Mouse (Mus musculus): ENCODE measurements around the gene Hes1. TPM values are rescaled to one million over a fixed set of nuclear protein-coding genes. Genes with fewer than 3 reads are reported as not detected.

The Hes1 gene
- total RNA-seq, 2 experiments from 2014 or later = 20.2 to 21.8 TPM

DNA sequence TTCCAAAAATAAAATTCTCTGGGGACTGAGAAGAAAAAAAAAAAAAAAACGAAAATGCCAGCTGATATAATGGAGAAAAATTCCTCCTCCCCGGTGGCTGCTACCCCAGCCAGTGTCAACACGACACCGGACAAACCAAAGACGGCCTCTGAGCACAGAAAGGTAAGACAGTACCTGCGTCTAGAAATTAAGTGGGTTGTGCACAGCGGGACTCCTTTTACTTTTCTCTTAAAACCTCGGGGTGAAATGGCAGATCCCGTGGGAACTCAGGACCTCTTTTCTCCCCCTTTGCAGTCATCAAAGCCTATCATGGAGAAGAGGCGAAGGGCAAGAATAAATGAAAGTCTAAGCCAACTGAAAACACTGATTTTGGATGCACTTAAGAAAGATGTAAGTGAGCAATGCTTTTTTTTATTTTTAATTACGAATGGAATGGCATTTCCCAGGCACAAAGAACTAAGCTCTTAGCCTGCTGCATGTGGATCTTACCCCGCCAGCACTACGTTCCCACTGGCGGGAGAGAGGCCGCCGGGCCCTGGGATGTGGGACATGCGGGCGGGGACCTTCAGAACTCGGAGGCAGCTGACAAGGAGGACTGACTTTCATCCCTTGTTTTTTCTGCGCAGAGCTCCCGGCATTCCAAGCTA, 1.5 kb downstream of the Hes1 start:
- no peak for TF ChIP-seq CTCF (IDR thresholded peaks at IDR 0.05)
- H3K4me3 ChIP-seq = peak overlapping the region; percentile 79
- peak overlapping the region; percentile 97 for H3K27ac ChIP-seq
- intact Hi-C loops (cut with DNase I) = loop anchor here (1.0 to 10.0 kb wide), 6 partner anchors 80 to 433 kb away; no protein-coding TSS in a partner anchor
- no peak for DNase-seq (ENCODE audit: extremely low spot score in 1 of 2, low spot score in 2 of 2)

DNA sequence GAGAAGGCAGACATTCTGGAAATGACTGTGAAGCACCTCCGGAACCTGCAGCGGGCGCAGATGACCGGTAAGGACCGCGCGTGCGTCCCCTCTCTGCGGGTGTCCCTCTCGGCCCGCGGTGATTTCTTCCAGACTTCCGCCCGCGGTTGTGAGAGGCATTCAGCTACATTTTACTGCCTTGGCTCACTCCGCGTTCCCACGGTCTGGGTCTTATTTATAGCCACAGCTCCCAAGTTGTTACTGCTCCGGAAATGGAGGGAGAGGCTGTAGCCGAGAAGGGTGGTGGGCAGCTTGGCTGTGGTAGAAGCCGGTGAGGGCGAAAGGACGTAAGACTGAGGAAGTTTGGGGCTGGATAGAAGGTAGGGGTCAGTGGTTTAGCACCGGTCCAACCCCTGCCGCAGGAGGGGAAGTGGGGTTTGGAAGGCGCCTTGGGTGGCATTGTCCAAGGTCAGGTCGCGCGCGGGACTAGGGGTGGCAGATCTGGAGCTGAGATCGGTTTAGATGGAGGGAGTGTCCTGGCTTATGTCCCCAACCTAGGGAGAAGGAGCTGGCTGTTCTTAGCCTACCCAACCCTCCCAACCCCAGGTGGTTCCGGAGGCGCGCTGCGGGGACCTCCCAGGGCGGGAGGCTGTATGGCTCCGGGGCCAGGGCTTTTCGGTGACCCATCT, 2.1 kb downstream of the Hes1 start:
- no peak for TF ChIP-seq CTCF (IDR thresholded peaks at IDR 0.05)
- Histone ChIP-seq H3K27ac (peak overlapping the region; percentile 97), H3K4me3 (peak overlapping the region; percentile 79)
- intact Hi-C loops (cut with DNase I) = loop anchor here (1.0 to 10.0 kb wide), 3 partner anchors 249 to 434 kb away; no protein-coding TSS in a partner anchor
- DNase-seq (ENCODE audit: extremely low spot score in 1 of 2, low spot score in 2 of 2) = peak; percentile 50 to 61

DNA sequence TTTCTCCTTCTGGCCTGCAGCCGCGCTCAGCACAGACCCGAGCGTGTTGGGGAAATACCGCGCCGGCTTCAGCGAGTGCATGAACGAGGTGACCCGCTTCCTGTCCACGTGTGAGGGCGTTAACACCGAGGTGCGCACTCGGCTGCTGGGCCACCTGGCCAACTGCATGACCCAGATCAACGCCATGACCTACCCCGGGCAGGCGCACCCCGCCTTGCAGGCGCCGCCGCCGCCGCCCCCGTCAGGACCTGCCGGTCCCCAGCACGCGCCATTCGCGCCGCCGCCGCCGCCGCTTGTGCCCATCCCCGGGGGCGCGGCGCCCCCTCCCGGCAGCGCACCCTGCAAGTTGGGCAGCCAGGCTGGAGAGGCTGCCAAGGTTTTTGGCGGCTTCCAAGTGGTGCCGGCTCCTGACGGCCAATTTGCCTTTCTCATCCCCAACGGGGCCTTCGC, 2.7 kb downstream of the Hes1 start:
- Histone ChIP-seq H3K4me3 (peak overlapping the region; percentile 79), H3K27ac (peak overlapping the region; percentile 97)
- intact Hi-C loops (cut with DNase I) = loop anchor here (1.0 to 10.0 kb wide), 5 partner anchors 250 to 435 kb away; no protein-coding TSS in a partner anchor
- DNase-seq (ENCODE audit: extremely low spot score in 1 of 2, low spot score in 2 of 2) = peak; percentile 88 to 90
- peak; percentile 77 for TF ChIP-seq CTCF (IDR thresholded peaks at IDR 0.05)

GRCm38 (mm10) chr16:30068041-30069020, 4.1 kb downstream of the Hes1 start:
- no peak for TF ChIP-seq CTCF (IDR thresholded peaks at IDR 0.05)
- no peak for DNase-seq (ENCODE audit: extremely low spot score in 1 of 2, low spot score in 2 of 2)
- intact Hi-C loops (cut with DNase I) = loop anchor here (2.0 to 10.0 kb wide), 3 partner anchors 168 to 436 kb away; no protein-coding TSS in a partner anchor
- H3K4me3 ChIP-seq = peak overlapping the region; percentile 79; the same call in 1 of the 2 replicates
- peak overlapping the region; percentile 55 for H3K27ac ChIP-seq

- peak overlapping the region; percentile 91 for H3K27ac ChIP-seq
- peak in 1 of 2 experiments; percentile 15 for DNase-seq (ENCODE audit: extremely low spot score in 1 of 2, low spot score in 2 of 2)
- intact Hi-C loops (cut with DNase I) = loop anchor here (2.0 to 10.0 kb wide), 3 partner anchors 167 to 437 kb away; no protein-coding TSS in a partner anchor
- H3K4me3 ChIP-seq = peak overlapping the region; percentile 44
- no peak for TF ChIP-seq CTCF (IDR thresholded peaks at IDR 0.05)
These were observed 5.4 kb downstream of the Hes1 start for GRCm38 (mm10) chr16:30069580-30069949.

DNA sequence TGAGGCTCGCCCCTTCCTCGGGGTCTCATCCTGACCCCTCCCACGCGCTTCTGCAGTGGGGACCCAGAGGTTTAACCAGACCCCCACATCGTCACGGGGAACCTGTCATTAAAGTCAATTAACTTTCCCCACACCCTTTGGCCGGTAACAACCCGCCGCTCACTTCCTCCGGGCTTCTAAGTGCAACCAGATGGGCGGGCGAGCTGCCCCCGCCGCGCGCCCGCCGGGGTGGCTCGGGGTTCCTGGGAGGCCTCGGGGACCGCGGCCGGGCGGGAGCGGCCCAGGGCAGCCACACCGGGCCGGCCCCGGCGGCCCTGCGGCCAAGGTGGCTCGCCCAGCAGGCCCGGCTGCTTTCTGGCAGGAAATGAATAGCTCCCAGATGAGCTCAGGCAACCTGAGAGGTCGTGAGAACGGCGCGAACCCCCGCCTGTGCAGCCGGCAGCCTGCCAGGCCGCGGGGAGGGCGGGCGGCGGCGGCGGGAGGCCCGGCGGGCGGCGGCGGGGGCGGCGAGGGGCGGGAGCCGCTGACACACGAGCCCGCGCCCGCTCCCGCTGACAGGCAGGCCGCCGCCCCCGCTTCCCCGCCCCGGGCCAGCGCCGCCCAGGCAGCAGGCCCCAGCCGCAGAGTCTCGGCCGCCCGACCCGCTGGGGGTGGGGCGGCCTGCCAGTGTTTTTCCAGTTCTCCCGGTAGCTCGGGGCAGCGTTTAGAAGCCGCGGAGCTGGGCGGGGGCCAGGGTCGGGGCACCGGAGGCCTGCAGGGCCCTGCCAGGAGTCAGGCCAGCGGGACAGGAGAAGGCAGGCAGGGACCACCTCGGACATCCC, 6.0 kb downstream of the Hes1 start:
- H3K27ac ChIP-seq = peak overlapping the region; percentile 91
- DNase-seq (ENCODE audit: extremely low spot score in 1 of 2, low spot score in 2 of 2) = peak; percentile 70 to 76
- peak overlapping the region; percentile 44 for H3K4me3 ChIP-seq
- TF ChIP-seq CTCF (IDR thresholded peaks at IDR 0.05) = no peak
- intact Hi-C loops (cut with DNase I) = loop anchor here (2.0 to 10.0 kb wide), 5 partner anchors 102 to 438 kb away; no protein-coding TSS in a partner anchor

- peak overlapping the region; percentile 44 for H3K4me3 ChIP-seq
- no peak for DNase-seq (ENCODE audit: extremely low spot score in 1 of 2, low spot score in 2 of 2)
- H3K27ac ChIP-seq = peak overlapping the region; percentile 90
- TF ChIP-seq CTCF (IDR thresholded peaks at IDR 0.05) = peak; percentile 11
- intact Hi-C loops (cut with DNase I) = loop anchor here (5.0 kb wide), 2 partner anchors 102 to 237 kb away; no protein-coding TSS in a partner anchor
These were observed 6.6 kb downstream of the Hes1 start for GRCm38 (mm10) chr16:30070771-30071191.

- intact Hi-C loops (cut with DNase I) = loop anchor here (5.0 kb wide), 2 partner anchors 99 to 234 kb away; no protein-coding TSS in a partner anchor
- H3K27ac ChIP-seq = no peak overlapping the region
- TF ChIP-seq CTCF (IDR thresholded peaks at IDR 0.05) = no peak
These were observed 9.1 kb downstream of the Hes1 start for GRCm38 (mm10) chr16:30073317-30073716.

DNA sequence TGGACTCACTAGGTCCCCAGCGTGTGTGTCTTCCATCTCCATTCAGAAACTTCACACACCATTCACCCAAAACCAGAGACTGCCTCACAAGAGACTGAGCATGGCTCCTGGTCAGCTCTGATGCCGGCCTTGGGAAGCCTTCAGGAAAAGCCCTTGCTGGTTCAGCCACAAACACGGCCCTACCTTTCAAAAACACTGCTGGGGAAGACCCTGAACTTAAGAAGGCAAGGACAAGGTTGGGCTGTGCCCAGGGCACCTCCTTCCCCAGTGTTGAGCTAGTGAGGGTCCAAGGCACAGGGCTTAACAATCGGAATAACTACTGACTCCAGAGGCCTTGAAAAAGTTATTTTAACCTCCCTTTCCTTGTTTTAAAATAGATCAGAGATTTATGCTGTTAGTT, 17.3 kb downstream of the Hes1 start:
- DNase-seq (ENCODE audit: extremely low spot score in 1 of 2, low spot score in 2 of 2) = no peak
- TF ChIP-seq CTCF (IDR thresholded peaks at IDR 0.05) = no peak
- Histone ChIP-seq H3K4me3 (no peak overlapping the region), H3K27ac (no peak overlapping the region)
- intact Hi-C loops (cut with DNase I) = no loop called here

More at GRCm38 (mm10) chr16:30073317-30073716, 9.1 kb downstream of the Hes1 start:
- DNase-seq (ENCODE audit: extremely low spot score in 1 of 2, low spot score in 2 of 2) = no peak
- H3K4me3 ChIP-seq = no peak overlapping the region

- H3K27ac ChIP-seq = no peak overlapping the region
- TF ChIP-seq CTCF (IDR thresholded peaks at IDR 0.05) = no peak
- H3K4me3 ChIP-seq = no peak overlapping the region
- no peak for DNase-seq (ENCODE audit: extremely low spot score in 1 of 2, low spot score in 2 of 2)
- intact Hi-C loops (cut with DNase I) = no loop called here
These were observed 17.8 kb downstream of the Hes1 start for GRCm38 (mm10) chr16:30081980-30082379.

Data from left cerebral cortex, adult 2 months (tissue).